Mouse (Mus musculus) forebrain, embryonic 11.5 days (tissue): ENCODE data around the gene Hoxd11. TPM values are rescaled to one million over a fixed set of nuclear protein-coding genes. Genes with fewer than 3 reads are reported as not detected.

Experiments used
- ATAC-seq: fragments of 200-750 bp; cut with Nextera tagmentation; replicated peaks from 2 replicates; pipeline ENCODE4 v1.8.0; 2017; ENCODE audit warnings: moderate TSS enrichment; ENCODE audit not compliant: low FRiP score
- DNase-seq: peaks from one replicate; pipeline ENCODE4 v3.0.0-alpha.2; 2017; ENCODE audit warnings: low spot score
- H3K27ac ChIP-seq: fragments of 300-500 bp; sonication (generic); 2 replicates; pipeline ENCODE4 v1.5.1; 2014; ENCODE audit warnings: low read depth, low read length
- H3K27me3 ChIP-seq: fragments of 300-500 bp; sonication (generic); 2 replicates; pipeline ENCODE4 v1.6.1; 2014; ENCODE audit warnings: mild to moderate bottlenecking, low read length, mixed read lengths; ENCODE audit not compliant: control insufficient read depth, insufficient read depth
- H3K36me3 ChIP-seq: fragments of 300-500 bp; sonication (generic); 2 replicates; pipeline ENCODE4 v1.6.1; 2014; ENCODE audit warnings: mild to moderate bottlenecking, low read length, moderate library complexity, mixed read lengths; ENCODE audit not compliant: control insufficient read depth, insufficient read depth
- H3K4me1 ChIP-seq: fragments of 300-500 bp; sonication (generic); replicated peaks from 2 replicates; pipeline ENCODE4 v1.6.1; 2014; ENCODE audit warnings: low read length, mixed read lengths; ENCODE audit not compliant: control insufficient read depth, insufficient read depth
- H3K4me2 ChIP-seq: fragments of 300-500 bp; sonication (generic); 2 replicates; pipeline ENCODE4 v1.6.1; 2014; ENCODE audit warnings: low read depth, mild to moderate bottlenecking, low read length, moderate library complexity, mixed read lengths; ENCODE audit not compliant: severe bottlenecking
- H3K4me3 ChIP-seq: fragments of 300-500 bp; sonication (generic); 2 replicates; pipeline ENCODE4 v1.5.1; 2014; ENCODE audit warnings: low read depth, low read length
- H3K9ac ChIP-seq: fragments of 300-500 bp; sonication (generic); 2 replicates; pipeline ENCODE4 v1.6.1; 2014; ENCODE audit warnings: low read length
- H3K9me3 ChIP-seq: fragments of 300-500 bp; sonication (generic); 2 replicates; pipeline ENCODE4 v1.6.1; 2016; ENCODE audit warnings: low read length, mixed read lengths; ENCODE audit not compliant: control insufficient read depth
- WGBS: fragments of 180-500 bp; shearing (Covaris S2); extraction: QIAGEN DNeasy Blood & Tissue Kit; methylation state at CpG from one replicate; pipeline ENCODE4 v1.1.7; 2014; 5-methylcytosine and 5-hydroxymethylcytosine counted together
- polyA plus RNA-seq: library from polyadenylated mRNA; unstranded; fragments of >200 nt; fragmentation: Nextera tagmentation; extraction: Ambion mirVana; gene quantifications from 2 replicates; pipeline ENCODE4 v1.2.1, GENCODE M21; 2014

Hoxd11 gene
- polyA plus RNA-seq, 1 experiment from 2014 or later = not detected

GRCm38 (mm10) chr2:74683471-74683951 lies 4.2 kb downstream of the Hoxd11 start:
- DNase-seq = peak; percentile 64
- peaks cover 5% of the 10 kb centered on the region; the same call in 1 of the 2 replicates for H3K4me1 ChIP-seq
- 0% methylated on average over 18 of the region's 18 CpGs for WGBS
- no peak overlapping the region for H3K4me2 ChIP-seq
- H3K9ac ChIP-seq = no peak overlapping the region
- no peaks in the 10 kb centered on the region for H3K36me3 ChIP-seq
- no peak for ATAC-seq
- H3K4me3 ChIP-seq = no peak overlapping the region
- H3K27me3 ChIP-seq = peaks cover 96% of the 10 kb centered on the region
- H3K9me3 ChIP-seq = no peaks in the 10 kb centered on the region
- no peak overlapping the region for H3K27ac ChIP-seq

- H3K27me3 ChIP-seq = peaks cover 96% of the 10 kb centered on the region
- H3K27ac ChIP-seq = no peak overlapping the region
- no peak overlapping the region for H3K9ac ChIP-seq
- WGBS = 1% methylated on average over 12 of the region's 12 CpGs
- H3K4me2 ChIP-seq = no peak overlapping the region
- ATAC-seq = no peak
- peak; percentile 51 for DNase-seq
- H3K4me1 ChIP-seq = peaks cover 5% of the 10 kb centered on the region; the same call in 1 of the 2 replicates
- H3K4me3 ChIP-seq = no peak overlapping the region
- no peaks in the 10 kb centered on the region for H3K36me3 ChIP-seq
- no peaks in the 10 kb centered on the region for H3K9me3 ChIP-seq
These were observed 4.7 kb downstream of the Hoxd11 start for GRCm38 (mm10) chr2:74684106-74684505.

DNA sequence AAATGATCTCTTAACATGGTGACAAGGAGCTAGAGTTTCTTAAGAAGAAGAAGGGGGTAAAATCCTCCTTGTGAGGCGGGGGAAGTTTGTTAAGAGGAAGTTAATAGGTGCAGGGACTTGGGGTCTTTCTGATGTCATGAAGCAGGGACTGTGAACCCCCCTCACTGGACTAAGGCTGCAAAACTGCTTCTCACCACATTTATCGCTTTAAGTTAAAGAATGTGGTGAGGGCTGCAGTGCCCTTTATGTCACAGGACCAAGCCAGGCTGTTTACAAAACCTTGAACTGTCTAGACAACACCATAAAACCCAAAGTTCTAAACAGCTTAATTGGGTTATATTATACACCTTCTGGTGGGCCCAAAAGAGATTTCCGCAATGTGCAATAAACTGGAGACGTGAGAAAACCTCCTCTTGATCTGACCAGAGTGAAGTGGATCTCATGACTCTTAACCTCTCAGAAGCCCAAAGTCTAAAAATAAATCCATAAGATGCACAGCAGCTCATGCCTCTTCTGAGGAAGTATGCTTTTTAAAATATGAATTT lies 5.8 kb downstream of the Hoxd11 start:
- DNase-seq = peak; percentile 37
- Histone ChIP-seq H3K27me3 (peaks cover 96% of the 10 kb centered on the region), H3K9me3 (no peaks in the 10 kb centered on the region), H3K4me1 (peaks cover 5% of the 10 kb centered on the region; the same call in 1 of the 2 replicates), H3K4me2 (no peak overlapping the region), H3K36me3 (no peaks in the 10 kb centered on the region), H3K4me3 (no peak overlapping the region), H3K9ac (no peak overlapping the region), H3K27ac (no peak overlapping the region)
- 12% methylated on average over 4 of the region's 4 CpGs for WGBS
- no peak for ATAC-seq

- Histone ChIP-seq H3K36me3 (no peaks in the 10 kb centered on the region), H3K4me1 (peaks cover 5% of the 10 kb centered on the region; the same call in 1 of the 2 replicates), H3K27me3 (peaks cover 93% of the 10 kb centered on the region), H3K4me3 (no peak overlapping the region), H3K4me2 (no peak overlapping the region), H3K27ac (no peak overlapping the region), H3K9ac (no peak overlapping the region), H3K9me3 (no peaks in the 10 kb centered on the region)
- ATAC-seq (no peak), DNase-seq (peak; percentile 86)
- 4% methylated on average over 17 of the region's 17 CpGs for WGBS
These were observed 7.1 kb downstream of the Hoxd11 start for GRCm38 (mm10) chr2:74686301-74686987.

DNA sequence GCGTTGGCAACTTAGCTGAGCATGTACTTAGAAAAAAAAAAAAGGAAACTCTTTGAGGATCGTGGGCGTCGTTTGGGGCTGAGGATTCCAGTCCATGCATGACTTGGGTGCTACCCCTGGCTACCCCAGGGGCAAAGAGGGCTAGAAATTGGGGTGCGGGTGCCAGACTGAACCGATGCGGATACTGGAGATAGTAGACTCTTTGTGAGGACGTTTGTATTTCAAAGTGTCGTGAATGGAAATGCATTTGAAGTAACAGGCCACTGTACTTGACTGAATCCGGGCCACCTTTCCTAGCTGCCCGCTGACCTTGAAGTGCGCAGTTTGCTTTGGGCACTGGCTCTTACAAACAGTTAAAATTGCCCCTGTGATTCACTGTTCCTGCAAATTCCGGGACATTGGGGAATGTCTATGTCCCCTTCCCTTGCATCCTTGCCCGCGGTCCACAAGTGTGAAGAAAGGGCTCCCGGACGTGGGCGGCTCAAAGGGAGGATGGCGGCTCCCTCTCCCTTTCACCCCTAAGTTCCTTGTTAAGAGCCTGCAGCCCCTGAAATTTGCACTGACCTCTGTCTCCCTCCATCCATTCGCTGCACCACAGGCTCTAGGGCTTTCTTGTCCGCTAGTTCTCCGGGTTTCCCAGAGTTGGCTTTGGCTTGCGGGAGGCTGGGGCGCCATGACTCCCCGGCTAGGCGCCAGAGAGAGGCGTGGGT lies 7.8 kb downstream of the Hoxd11 start:
- Histone ChIP-seq H3K4me1 (peaks cover 3% of the 10 kb centered on the region; the same call in 1 of the 2 replicates), H3K27ac (no peak overlapping the region), H3K9ac (no peak overlapping the region), H3K27me3 (peaks cover 93% of the 10 kb centered on the region), H3K36me3 (no peaks in the 10 kb centered on the region), H3K4me2 (no peak overlapping the region), H3K9me3 (no peaks in the 10 kb centered on the region), H3K4me3 (no peak overlapping the region)
- ATAC-seq = no peak
- peak; percentile 53 for DNase-seq
- WGBS = 2% methylated on average over 27 of the region's 27 CpGs

DNA sequence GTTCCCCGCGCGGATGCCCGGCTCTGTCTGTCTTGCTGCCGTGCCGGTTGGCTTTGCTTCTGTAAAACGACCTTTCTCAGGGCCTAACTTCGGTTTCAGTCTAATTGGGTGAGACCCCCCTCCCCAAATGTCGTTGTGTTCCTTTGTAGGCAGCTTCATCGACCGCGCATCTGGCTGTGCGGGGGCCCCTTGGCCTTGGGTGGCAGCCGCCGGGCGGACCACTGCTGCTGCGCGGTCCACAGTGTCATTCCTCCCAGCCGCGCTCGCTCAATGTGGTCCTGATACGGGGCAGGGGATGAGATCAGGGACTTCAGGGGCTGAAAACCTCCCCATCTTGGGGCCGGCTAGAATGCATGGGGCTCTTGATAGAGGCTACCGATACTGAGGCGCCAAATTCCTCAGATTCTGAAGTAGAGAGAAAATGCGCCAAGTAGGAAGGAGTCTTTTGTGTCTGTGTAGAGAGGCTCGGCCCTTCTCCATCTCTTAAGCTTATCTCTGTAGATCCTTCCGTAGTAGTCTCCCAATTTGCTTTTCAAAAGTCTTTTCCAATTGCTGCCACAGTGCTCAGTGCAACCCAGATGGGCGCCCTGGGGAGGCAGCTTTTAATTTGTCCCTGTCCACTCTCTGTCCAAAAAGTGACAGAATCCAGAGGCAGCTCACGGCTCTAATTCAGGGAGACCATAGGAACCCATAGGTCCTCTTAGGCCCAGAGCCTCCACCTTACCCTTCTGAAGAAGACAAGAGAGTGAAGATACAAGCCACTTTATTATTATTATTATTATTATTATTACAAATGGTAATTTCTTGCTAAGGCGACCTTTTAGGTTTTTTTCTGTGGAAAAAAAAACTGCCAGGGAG lies 8.6 kb downstream of the Hoxd11 start:
- no peak overlapping the region for H3K27ac ChIP-seq
- peak; percentile 63 for DNase-seq
- H3K4me2 ChIP-seq = no peak overlapping the region
- H3K9ac ChIP-seq = no peak overlapping the region
- no peaks in the 10 kb centered on the region for H3K36me3 ChIP-seq
- no peak overlapping the region for H3K4me3 ChIP-seq
- ATAC-seq = no peak
- H3K27me3 ChIP-seq = peaks cover 93% of the 10 kb centered on the region
- peaks cover 1% of the 10 kb centered on the region; the same call in 1 of the 2 replicates for H3K4me1 ChIP-seq
- under 1% methylated on average over 31 of the region's 31 CpGs for WGBS
- H3K9me3 ChIP-seq = no peaks in the 10 kb centered on the region

DNA sequence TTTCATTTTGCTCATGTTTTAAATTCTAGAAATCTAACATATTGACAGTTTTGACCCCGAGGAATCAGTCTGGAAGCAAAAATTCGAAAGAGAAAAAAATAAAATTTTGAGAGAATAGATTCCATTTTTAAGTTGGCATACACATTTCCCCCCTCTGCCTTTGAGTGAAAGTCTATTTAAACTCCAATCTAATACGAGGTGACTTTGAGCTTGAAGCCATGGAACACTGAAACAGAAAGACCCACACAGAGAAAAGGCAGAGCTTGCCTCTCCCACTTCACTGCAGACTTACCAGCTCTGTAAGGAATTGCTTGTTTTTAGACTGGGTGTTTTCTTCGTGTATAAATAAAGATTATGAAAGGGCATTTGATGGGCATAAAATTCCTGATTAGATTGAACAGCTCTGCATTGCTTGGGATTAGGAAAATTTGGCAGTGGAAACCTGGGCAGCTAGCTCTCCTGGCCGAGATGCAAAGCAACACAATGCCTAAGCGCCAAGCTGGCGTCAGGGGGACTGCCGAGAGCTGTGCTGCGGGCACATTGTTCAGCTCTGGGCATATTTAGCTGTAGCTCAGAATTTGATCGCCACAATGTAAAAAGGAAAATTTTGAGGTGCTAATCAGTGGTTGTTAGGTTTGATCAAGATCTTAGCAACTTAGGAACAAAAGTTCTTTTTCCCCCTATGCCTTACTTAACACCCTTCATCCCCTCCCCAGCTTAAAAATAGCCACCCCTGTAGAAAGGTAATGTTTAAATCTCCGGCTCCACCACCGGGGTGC lies 9.6 kb downstream of the Hoxd11 start:
- 4% methylated on average over 12 of the region's 12 CpGs for WGBS
- Histone ChIP-seq H3K9me3 (no peaks in the 10 kb centered on the region), H3K9ac (no peak overlapping the region), H3K4me2 (no peak overlapping the region), H3K27ac (no peak overlapping the region), H3K4me3 (no peak overlapping the region), H3K4me1 (no peaks in the 10 kb centered on the region), H3K36me3 (no peaks in the 10 kb centered on the region), H3K27me3 (peaks cover 93% of the 10 kb centered on the region)
- peak; percentile 59 for DNase-seq
- no peak for ATAC-seq
